Mouse (Mus musculus): Measurements from ENCODE around the gene Rnd3.
A peak's percentile ranks its signal among the peaks of the same experiment; 100 is the strongest.

Rnd3 gene

DNA sequence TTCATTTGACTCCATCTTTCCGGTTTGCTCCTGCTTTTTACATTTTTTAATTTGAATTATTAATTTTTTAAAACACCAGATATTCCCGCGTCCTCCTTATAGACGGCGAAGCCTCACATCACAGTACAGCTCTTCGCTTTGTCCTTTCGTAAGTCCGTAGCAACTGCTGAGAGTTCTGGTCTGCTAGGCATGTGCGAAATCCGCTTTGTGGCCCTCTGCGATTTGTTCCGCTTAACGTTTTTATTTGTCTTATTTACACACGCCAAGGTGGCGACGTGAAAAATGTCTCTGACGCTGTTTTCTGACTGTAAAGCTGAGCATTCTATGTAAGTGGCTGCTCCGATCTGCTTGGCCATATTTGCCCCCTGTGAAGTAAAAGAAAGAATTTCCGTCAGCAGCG, 16.7 kb downstream of the Rnd3 start:
- no peak for DNase-seq (ENCODE audit: extremely low read depth, low read depth, low spot score)

DNA sequence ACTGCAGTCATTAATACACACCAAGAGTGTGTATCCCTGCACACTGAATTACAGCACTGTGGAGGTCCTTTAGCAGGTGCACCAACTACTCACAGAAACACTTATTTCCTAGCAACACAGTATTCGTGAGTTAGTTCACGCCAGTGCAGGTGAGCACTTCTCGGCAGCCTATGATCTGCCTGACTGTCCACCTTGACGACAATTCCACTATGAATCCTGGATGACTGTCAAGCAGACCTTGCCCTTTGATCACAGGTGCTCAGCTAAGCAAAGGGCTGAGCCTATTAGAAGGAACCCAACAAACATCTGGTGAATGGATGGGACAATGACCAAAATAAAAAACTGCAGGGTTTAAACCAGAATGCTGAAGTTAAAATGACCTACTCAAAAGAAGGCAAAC, 20.8 kb downstream of the Rnd3 start:
- DNase-seq (ENCODE audit: extremely low read depth, low read depth, low spot score) = no peak

DNA sequence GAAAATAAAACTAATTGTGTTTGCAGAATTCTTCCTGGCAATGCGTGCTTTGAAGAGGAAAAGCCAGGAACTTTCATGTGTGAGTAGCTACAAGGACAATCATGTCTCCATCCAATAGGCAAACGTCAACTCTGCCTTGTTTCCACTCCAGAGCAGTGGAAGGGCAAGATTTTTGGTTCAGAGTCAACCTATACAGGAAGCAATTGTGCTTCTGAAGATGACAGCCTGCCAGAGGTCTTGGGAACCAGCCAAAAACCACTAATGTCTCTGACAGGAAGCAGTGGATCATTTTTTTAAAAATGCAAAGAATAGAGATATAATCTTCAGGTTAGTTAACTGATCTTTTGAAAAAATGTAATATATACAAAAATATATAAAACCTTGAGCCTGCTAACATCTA, 38.6 kb downstream of the Rnd3 start:
- peak; percentile 10 for DNase-seq (ENCODE audit: extremely low read depth, low read depth, low spot score)

DNA sequence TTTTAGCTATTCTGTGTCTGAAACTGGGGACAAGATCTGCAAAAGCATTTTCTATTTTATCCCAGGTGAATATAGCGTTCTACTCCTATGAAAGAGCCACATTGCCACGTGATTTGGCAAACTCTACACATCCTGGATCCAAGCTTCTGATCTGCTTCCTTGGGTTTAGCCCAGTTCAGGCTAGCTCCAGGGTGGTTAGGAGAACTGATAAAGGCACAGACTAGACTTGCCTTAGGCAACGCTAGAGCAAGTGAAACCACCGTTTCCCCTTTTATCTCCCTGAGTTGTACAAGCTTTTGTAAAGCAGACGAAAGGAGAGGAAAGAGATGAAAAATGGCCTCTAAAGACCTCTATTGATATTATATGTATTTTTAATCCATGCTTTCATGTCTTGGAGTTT, 40.3 kb downstream of the Rnd3 start:
- DNase-seq (ENCODE audit: extremely low read depth, low read depth, low spot score) = no peak

DNA sequence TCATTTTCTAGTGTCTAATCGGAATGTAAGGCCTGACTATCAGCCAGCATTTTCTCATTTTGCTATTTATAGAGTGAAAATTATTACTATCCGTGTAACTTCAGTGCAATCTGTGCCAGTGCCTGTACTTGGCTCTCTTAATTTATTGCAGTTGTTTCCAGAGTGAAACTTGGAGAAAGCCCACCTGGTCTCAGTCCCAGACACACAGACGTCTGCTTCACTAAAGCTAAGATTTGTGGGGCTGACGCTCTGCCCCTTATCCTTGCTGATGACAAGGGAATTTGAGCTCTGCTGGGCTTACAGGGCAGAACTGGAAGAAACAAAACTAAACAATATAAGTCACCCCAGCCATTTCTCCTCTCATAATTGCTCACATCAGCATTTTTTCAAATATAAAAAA, 47.7 kb downstream of the Rnd3 start:
- no peak for DNase-seq (ENCODE audit: extremely low read depth, low read depth, low spot score)

DNA sequence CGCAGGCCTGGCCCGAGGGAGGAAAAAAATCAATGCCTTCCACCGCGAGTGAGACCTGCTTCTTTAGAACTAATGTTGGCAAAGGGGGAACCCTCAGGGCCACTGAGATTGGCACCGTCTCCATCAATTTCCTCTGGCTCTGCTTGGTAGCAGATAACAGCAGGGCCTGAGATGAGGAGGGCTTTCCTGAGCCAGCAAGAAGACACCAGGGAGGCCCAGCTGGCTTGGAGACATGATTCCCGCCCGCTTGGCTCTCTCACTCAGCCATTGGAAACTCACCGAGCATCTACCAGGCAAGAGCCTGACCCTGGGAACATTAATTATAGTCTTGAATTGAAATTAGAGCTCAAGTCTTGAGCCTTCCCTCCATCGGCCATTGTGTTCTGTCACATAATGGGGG, 48.9 kb downstream of the Rnd3 start:
- no peak for DNase-seq (ENCODE audit: extremely low read depth, low read depth, low spot score)

DNA sequence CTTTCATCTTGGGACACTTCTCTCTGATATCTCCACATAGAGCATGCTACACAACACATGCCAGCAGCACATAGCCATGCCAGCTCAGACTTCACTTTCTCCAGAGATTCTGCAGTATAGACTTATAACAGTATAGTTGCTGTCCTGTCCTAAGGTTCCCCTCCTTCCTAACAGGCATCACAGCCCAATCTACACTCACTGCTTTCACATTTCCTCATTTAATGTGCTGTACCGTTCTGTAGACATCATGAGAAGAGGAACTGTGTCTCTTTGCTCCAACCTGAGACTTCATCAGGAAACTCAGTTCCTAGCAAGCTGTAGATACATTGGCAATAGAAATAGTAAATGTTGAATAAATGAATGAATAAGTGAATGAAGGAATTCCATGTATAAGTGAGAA, 49.7 kb downstream of the Rnd3 start:
- DNase-seq (ENCODE audit: extremely low read depth, low read depth, low spot score) = no peak

DNA sequence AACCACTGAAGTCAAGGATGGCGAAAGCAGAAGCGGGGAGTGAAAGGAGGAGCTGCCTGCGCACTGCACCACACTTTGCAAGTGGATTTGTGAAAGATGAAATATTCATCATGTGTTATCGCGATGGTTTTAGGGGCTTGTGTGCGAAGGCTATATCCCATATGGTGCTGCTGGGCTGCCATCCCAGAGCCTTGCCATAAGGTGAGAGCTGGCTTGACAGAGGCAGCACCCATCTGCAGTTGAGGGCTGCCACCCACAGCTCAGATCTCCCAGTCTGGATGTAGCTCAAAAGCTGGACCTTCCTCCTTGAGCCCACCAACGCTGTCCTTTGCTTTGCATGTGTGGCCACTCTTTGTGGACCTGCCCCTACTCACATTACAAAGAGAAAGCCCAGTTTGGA, 58.2 kb downstream of the Rnd3 start:
- DNase-seq (ENCODE audit: extremely low read depth, low read depth, low spot score) = no peak

DNA sequence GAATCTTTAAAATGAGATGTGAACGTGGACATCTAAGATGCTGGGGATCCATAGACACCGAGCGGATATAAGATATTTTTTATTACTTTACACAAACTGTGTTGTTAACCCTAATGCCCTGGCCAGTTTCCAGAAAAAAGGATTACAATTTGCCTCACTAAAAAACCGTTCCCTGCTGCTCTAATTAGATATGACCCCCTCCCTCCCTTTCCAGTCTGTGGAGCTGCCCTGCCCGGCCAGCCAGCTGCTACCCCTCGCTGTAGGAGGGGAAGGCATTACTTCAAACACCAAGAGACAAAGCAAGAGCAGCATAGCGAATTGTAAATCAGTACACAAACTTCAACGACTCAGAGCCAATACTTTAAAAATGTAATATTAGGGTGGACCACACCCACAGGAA, 58.9 kb downstream of the Rnd3 start:
- no peak for DNase-seq (ENCODE audit: extremely low read depth, low read depth, low spot score)

DNA sequence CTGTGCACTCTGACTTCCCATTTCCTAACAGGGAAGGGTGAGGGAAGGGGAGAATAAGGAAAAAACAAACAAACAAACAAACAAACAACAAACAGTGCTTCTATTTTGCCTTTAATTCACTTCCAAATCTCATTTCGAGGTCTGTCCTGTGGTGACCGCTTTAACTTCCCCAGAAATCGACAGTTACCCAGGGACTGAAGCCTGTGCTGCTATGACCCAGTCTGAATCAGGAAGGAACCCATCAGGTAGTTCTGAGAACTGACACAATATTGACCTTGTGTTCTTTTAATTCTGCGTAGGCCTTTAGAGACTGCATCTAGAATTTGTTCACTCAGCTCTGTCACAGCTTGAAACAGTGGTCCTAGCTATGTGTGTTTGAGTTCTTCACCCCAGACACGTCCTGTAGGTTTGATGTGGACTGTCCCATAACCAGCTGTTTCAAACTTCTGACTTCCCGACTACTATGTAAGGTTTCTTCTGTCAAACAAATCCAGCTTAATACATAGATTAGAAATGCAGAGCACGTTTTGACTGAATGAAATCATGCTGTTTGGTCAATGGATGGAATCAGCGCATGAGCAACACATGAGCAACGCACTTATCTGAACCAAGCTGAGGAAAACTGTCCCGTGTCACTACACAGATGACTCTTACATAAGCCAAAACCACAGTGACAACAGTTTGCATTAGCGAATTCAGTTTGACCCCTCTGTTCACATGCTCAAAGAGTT, 59.9 kb downstream of the Rnd3 start:
- DNase-seq (ENCODE audit: extremely low read depth, low read depth, low spot score) = no peak

DNA sequence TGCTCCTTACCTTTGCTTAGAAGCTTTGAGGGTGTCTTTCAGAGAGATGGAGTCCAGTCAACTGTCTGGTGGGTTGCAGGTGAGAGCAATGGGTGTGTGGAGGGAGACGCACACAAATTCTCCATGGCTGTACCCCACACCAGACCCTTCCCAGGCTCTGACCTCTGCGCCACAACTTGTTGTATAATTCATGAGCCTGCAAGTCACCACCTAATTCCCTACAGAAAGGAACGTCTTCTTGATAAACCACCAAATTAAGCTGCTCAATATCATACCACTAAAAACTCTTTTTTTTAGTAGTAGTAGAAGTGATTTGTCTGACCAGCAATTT, 60.8 kb downstream of the Rnd3 start:
- DNase-seq (ENCODE audit: extremely low read depth, low read depth, low spot score) = no peak

DNA sequence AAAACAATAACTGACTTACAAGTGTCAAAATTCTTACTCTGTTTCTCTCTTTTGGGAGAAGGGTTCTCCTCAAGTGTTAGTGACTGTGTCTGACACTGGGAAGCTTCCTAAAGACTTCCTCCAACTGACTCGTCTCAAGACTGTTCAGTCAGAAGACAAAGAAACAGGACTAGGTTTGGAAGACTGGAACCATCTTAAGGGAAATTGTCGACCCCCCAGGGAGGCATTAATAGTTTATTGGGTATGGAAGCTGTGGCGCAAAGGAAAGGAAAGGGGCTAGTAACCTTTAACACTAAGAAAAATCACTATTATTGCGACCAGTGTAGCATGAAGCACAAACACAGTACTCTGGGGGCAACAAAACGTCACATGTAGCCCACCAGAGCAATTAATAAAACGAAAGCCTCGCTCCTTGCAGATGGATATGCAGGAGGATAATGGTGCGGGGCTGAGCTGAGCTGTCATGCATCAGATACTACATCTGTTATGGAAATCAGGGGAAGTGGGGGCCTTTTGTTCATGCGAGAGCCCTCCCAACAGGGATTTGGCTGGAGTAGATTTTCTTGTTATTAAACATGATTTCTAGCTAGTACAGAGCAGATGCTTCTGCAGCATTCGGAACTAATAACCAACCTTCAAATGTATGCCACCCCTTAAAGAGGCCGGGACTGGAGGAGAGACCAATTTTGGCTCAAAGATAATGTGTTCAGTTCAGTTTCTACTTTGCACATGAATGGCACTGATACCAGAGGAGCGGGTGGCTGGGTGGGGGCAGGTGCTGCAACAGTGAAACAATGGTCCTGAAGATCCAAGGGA, 61.4 kb downstream of the Rnd3 start:
- DNase-seq (ENCODE audit: extremely low read depth, low read depth, low spot score) = no peak

DNA sequence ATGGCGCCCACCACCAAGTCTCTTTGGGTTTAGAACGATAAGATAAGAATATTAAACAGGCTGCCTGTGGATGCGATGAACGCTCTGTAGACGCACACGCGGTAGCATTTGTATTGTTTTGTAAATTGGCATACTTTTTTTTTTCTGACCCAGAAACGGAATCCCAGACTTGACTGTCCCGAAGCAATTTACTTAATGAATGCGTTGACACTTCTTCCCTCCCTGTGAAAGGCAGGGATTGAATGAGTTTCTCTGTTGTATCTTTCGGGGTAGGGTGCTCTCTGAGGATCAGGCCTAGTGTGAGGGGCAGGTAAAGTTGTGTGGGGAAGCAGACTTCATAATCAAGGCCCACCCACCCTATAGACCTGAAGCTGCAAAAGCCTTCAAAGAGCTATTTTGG, 63.8 kb downstream of the Rnd3 start:
- DNase-seq (ENCODE audit: extremely low read depth, low read depth, low spot score) = no peak

DNA sequence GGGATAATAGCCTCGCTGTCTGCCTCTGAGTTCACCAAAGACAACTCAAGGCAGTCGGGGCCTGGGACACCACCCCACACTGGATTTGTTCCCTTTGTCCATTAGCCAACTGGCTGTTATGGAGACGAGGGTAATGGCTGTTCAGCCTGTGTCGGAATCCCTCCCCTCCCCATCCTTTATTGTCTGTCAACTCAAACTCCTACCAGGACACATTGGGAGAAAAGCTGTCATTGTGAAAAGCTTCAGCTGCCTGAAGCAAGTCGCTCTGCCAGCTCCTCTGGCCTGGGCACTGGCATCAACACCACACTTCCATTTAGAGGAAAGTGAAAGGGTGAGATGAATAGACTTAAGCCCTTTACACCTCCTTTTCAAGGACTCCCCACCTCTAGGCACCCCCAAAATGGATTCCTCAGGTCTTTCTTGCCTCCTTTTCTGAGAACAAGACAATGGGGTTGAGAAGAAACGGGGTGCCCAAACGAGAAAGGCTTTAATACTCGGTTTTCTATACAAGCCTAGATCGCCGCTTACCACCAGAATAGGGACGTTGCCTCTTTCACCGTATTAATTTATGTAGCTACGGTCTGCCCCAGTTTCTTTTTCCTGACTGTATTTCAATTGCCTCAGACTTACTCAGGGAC, 66.1 kb downstream of the Rnd3 start:
- no peak for DNase-seq (ENCODE audit: extremely low read depth, low read depth, low spot score)

Measured in fat pad, adult 2 months (tissue).